Mouse (Mus musculus): ENCODE results near the gene Fbxl18. TPM values are rescaled to one million over a fixed set of nuclear protein-coding genes. Genes with fewer than 3 reads are reported as not detected.
A peak's percentile ranks its signal among the peaks of the same experiment; 100 is the strongest.

Gene Fbxl18
- total and polyA plus RNA-seq, 3 experiments, result 4.6 to 7.4 TPM; not detected in 1

DNA sequence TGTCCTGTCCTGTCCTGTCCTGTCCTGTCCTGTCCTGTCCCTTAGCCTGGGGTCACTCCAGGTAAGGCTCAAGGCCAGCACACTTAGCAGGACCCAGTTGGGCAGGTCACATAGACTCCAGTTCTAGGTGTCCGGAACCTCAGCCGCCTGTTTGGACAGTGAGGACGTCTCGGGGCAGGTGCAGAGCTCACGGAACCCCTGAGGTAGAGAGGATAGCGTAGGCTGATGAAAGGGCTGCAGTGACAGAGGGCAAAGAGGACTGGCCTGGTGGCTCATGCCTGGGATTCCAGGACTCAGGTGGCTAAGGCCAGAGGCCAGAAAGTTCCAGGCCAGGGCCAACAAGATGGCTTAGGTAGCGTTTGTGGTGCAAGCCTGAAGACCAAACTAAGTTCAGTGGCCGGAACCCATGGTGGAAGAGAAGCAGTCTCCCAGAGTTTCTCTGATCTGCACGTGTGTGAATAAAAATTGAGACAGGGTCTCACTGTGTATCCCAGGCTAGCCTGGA is 36.1 kb upstream of the Fbxl18 start:
- no peaks in the 10 kb centered on the region for H3K27me3 ChIP-seq (ENCODE audit: control insufficient read depth in 1 of 2, insufficient read depth in 2 of 2, low read length in 2 of 2)
- TF ChIP-seq ETS1 (IDR thresholded peaks at IDR 0.05; ENCODE audit: low read depth, low read length) (no peak), POLR2AphosphoS5 (IDR thresholded peaks at IDR 0.05; ENCODE audit: borderline replicate concordance, low read depth, low read length) (no peak), NELFE (IDR thresholded peaks at IDR 0.05; ENCODE audit: low read depth, low read length) (no peak), GABPA (IDR thresholded peaks at IDR 0.05; ENCODE audit: low read depth, low read length) (no peak), CHD1 (IDR thresholded peaks at IDR 0.05; ENCODE audit: low read depth, low read length) (no peak), TBP (IDR thresholded peaks at IDR 0.05; ENCODE audit: low read depth, low read length) (no peak), GATA1 (IDR thresholded peaks at IDR 0.05; ENCODE audit: low read depth, low read length) (no peak), MYC (IDR thresholded peaks at IDR 0.05; ENCODE audit: low read depth, low read length) (no peak), MXI1 (IDR thresholded peaks at IDR 0.05; ENCODE audit: low read depth, low read length) (no peak), BHLHE40 (IDR thresholded peaks at IDR 0.05; ENCODE audit: borderline replicate concordance, low read depth, low read length) (no peak)
- H3K4me1 ChIP-seq (ENCODE audit: control insufficient read depth in 1 of 2, insufficient read depth in 2 of 2, low read length in 2 of 2), result peaks cover 0 to 33% of the 10 kb centered on the region in 2 experiments; a peak in 2 of 4 replicates
- no peaks in the 10 kb centered on the region for H3K9me3 ChIP-seq (replicated peaks; ENCODE audit: insufficient read depth, low read length)
- H3K79me2 ChIP-seq (ENCODE audit: control insufficient read depth, insufficient read depth, low read length, poor library complexity), result peaks cover 4% of the 10 kb centered on the region; the same call in 1 of the 2 replicates
- peak overlapping the region; percentile 52 to 54; a peak in 1 of 4 replicates for H3K4me3 ChIP-seq (ENCODE audit: control insufficient read depth in 1 of 2, insufficient read depth in 1 of 2, low read depth in 2 of 2, low read length in 2 of 2)
- H3K9ac ChIP-seq (ENCODE audit: control insufficient read depth, low read depth, low read length, poor library complexity, severe bottlenecking), result peak overlapping the region; percentile 71
- DNase-seq (ENCODE audit: low read depth, low spot score), result no peak
- H3K36me3 ChIP-seq (ENCODE audit: control insufficient read depth in 1 of 2, insufficient read depth in 2 of 2, low read length in 2 of 2), result peaks cover 0 to 12% of the 10 kb centered on the region in 2 experiments; a peak in 2 of 4 replicates
- peak overlapping the region; percentile 59 for H3K27ac ChIP-seq (ENCODE audit: control insufficient read depth, low read depth, low read length)

DNA sequence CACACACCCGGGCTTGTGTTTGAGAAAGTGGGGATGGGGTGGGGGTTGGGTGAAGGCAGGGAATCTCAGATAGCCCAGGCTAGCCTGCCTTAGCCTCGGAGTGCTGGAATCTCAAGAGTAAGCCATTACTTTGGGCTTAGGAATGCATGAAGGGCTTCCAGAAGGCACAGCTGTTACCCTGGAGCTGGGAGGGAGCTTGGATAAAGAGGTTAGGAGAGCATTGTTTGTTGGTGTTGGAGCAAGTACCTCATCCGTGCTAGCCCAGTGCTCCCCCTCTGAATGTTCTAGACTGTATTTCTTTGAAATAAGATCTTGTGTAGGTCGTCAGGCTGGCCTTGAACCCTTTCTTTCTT is 34.2 kb upstream of the Fbxl18 start:
- Histone ChIP-seq H3K79me2 (ENCODE audit: control insufficient read depth, insufficient read depth, low read length, poor library complexity) (peaks cover 4% of the 10 kb centered on the region; the same call in 1 of the 2 replicates), H3K9me3 (replicated peaks; ENCODE audit: insufficient read depth, low read length) (no peaks in the 10 kb centered on the region), H3K27me3 (ENCODE audit: control insufficient read depth in 1 of 2, insufficient read depth in 2 of 2, low read length in 2 of 2) (no peaks in the 10 kb centered on the region), H3K27ac (ENCODE audit: control insufficient read depth, low read depth, low read length) (peak overlapping the region; percentile 37), H3K4me3 (ENCODE audit: control insufficient read depth in 1 of 2, insufficient read depth in 1 of 2, low read depth in 2 of 2, low read length in 2 of 2) (peak overlapping the region; percentile 58 to 89), H3K9ac (ENCODE audit: control insufficient read depth, low read depth, low read length, poor library complexity, severe bottlenecking) (peak overlapping the region; percentile 74), H3K4me1 (ENCODE audit: control insufficient read depth in 1 of 2, insufficient read depth in 2 of 2, low read length in 2 of 2) (peaks cover 5 to 42% of the 10 kb centered on the region in 2 experiments; a peak in 3 of 4 replicates), H3K36me3 (ENCODE audit: control insufficient read depth in 1 of 2, insufficient read depth in 2 of 2, low read length in 2 of 2) (peaks cover 0 to 22% of the 10 kb centered on the region in 2 experiments; a peak in 2 of 4 replicates)
- no peak for DNase-seq (ENCODE audit: low read depth, low spot score)
- TF ChIP-seq GATA1 (IDR thresholded peaks at IDR 0.05; ENCODE audit: low read depth, low read length), result no peak
- TF ChIP-seq CHD2 (IDR thresholded peaks at IDR 0.05; ENCODE audit: low read length), result no peak
- TF ChIP-seq BHLHE40 (IDR thresholded peaks at IDR 0.05; ENCODE audit: borderline replicate concordance, low read depth, low read length), result no peak
- TF ChIP-seq TBP (IDR thresholded peaks at IDR 0.05; ENCODE audit: low read depth, low read length), result no peak
- no peak for TF ChIP-seq ZC3H11A (IDR thresholded peaks at IDR 0.05; ENCODE audit: low read depth, low read length)
- TF ChIP-seq CTCF (IDR thresholded peaks at IDR 0.05 in 2 of 3, conservative IDR thresholded peaks at IDR 0.05 in 1 of 3; ENCODE audit: control insufficient read depth in 1 of 3, insufficient read depth in 1 of 3, low read depth in 2 of 3, low read length in 3 of 3, poor library complexity in 1 of 3, severe bottlenecking in 1 of 3), result no peak
- no peak for TF ChIP-seq KAT2A (conservative IDR thresholded peaks at IDR 0.05; ENCODE audit: low read depth, low read length)
- TF ChIP-seq RAD21 (IDR thresholded peaks at IDR 0.05; ENCODE audit: low read depth, low read length), result no peak
- TF ChIP-seq ZMIZ1 (IDR thresholded peaks at IDR 0.05; ENCODE audit: low read depth, low read length), result 0 out of 2 replicates have a peak, but pooled peaks have one; percentile 8
- peak; percentile 14; the same call in 1 of the 2 replicates for TF ChIP-seq E2F4 (IDR thresholded peaks at IDR 0.05; ENCODE audit: borderline replicate concordance, low read depth, low read length)
- no peak for TF ChIP-seq TAL1 (IDR thresholded peaks at IDR 0.05; ENCODE audit: low read length)
- no peak for TF ChIP-seq POLR2AphosphoS2 (IDR thresholded peaks at IDR 0.05; ENCODE audit: low read length)
- TF ChIP-seq POLR2A (IDR thresholded peaks at IDR 0.05; ENCODE audit: control insufficient read depth in 1 of 2, insufficient read depth in 1 of 2, low read depth in 1 of 2, low read length in 2 of 2, poor library complexity in 1 of 2), result no peak
- TF ChIP-seq ZKSCAN1 (IDR thresholded peaks at IDR 0.05; ENCODE audit: low read depth, low read length), result no peak
- no peak for TF ChIP-seq GABPA (IDR thresholded peaks at IDR 0.05; ENCODE audit: low read depth, low read length)
- no peak; a peak in 1 of 4 replicates for TF ChIP-seq EP300 (IDR thresholded peaks at IDR 0.05; ENCODE audit: low read depth in 1 of 2, low read length in 2 of 2)
- 0 out of 2 replicates have a peak, but pooled peaks have one; percentile 2 for TF ChIP-seq MAZ (IDR thresholded peaks at IDR 0.05; ENCODE audit: low read depth, low read length)
- no peak for TF ChIP-seq USF2 (IDR thresholded peaks at IDR 0.05; ENCODE audit: borderline replicate concordance in 1 of 2, insufficient read depth in 1 of 2, low read depth in 1 of 2, low read length in 2 of 2)
- TF ChIP-seq SMC3 (IDR thresholded peaks at IDR 0.05; ENCODE audit: low read depth, low read length), result no peak
- no peak for TF ChIP-seq ETS1 (IDR thresholded peaks at IDR 0.05; ENCODE audit: low read depth, low read length)
- 0 out of 2 replicates have a peak, but pooled peaks have one; percentile 2 for TF ChIP-seq USF1 (IDR thresholded peaks at IDR 0.05; ENCODE audit: low read depth, low read length)
- no peak for TF ChIP-seq MXI1 (IDR thresholded peaks at IDR 0.05; ENCODE audit: low read depth, low read length)
- TF ChIP-seq MEF2A (IDR thresholded peaks at IDR 0.05; ENCODE audit: extremely low read depth, insufficient replicate concordance, low read depth, low read length, poor library complexity, severe bottlenecking), result no peak
- no peak; the same call in 1 of the 2 replicates for TF ChIP-seq MAX (IDR thresholded peaks at IDR 0.05; ENCODE audit: low read length)
- no peak for TF ChIP-seq MYB (IDR thresholded peaks at IDR 0.05; ENCODE audit: low read depth, low read length)
- no peak for TF ChIP-seq JUND (IDR thresholded peaks at IDR 0.05; ENCODE audit: low read depth, low read length)
- TF ChIP-seq NELFE (IDR thresholded peaks at IDR 0.05; ENCODE audit: low read depth, low read length), result no peak; the same call in 1 of the 2 replicates
- no peak for TF ChIP-seq MYC (IDR thresholded peaks at IDR 0.05; ENCODE audit: low read depth, low read length)
